Mouse (Mus musculus): ENCODE measurements around the gene Rnf208. TPM values are rescaled to one million over a fixed set of nuclear protein-coding genes. Genes with fewer than 3 reads are reported as not detected.
"Not testable (repeated sequence)": the region's sequence is repeated elsewhere in the genome, so short reads cannot be mapped to it uniquely, and the experiment has no call there.

Rnf208 gene
- total and polyA plus RNA-seq, 2 experiments, result 0.48 TPM; not detected in 1

DNA sequence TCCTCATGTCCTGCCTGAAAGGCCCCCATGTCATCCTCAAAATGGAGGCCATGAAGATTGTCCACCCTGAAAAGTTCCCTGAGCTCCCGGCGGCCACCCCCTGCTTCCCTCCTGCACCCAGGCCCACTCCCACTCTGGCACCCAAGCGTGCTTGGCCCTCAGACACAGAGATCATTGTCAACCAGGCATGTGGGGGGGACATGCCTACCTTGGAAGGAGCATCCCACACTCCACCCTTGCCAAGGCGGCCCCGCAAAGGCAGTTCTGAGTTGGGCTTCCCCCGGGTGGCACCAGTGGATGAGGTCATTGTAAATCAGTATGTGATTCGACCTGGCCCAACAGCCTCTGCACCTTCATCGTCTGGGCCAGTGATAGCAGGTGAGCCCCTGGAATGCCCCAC, 1.3 kb downstream of the Rnf208 start:
- no peaks in the 10 kb centered on the region; the same call in 1 of the 2 replicates for H3K79me2 ChIP-seq (ENCODE audit: control insufficient read depth, insufficient read depth, low read length)
- DNase-seq (ENCODE audit: extremely low read depth, low read depth, low spot score), result no peak
- no peak overlapping the region for H3K27ac ChIP-seq (replicated peaks; ENCODE audit: insufficient read depth, low read depth, low read length)
- 0 out of 2 replicates have a peak, but pooled peaks cover 7% of the 10 kb centered on the region for H3K27me3 ChIP-seq (ENCODE audit: control insufficient read depth, insufficient read depth, low read length)
- H3K4me1 ChIP-seq (ENCODE audit: control insufficient read depth, insufficient read depth, low read length), result peaks cover 4% of the 10 kb centered on the region; the same call in 1 of the 2 replicates
- WGBS, result 85% methylated on average over 8 of the region's 8 CpGs
- TF ChIP-seq POLR2A (IDR thresholded peaks at IDR 0.05; ENCODE audit: extremely low read depth, insufficient read depth, low read length), result no peak
- TF ChIP-seq CTCF (IDR thresholded peaks at IDR 0.05; ENCODE audit: low read depth, low read length), result no peak
- no peaks in the 10 kb centered on the region for H3K36me3 ChIP-seq (ENCODE audit: control insufficient read depth, insufficient read depth, low read length)
- no peak overlapping the region for H3K4me3 ChIP-seq (ENCODE audit: insufficient read depth, low read depth, low read length)
- no peak overlapping the region for H3K9ac ChIP-seq (ENCODE audit: low read depth, low read length)

GRCm38 (mm10) chr2:25244144-25244543, 2.1 kb downstream of the Rnf208 start:
- H3K27me3 ChIP-seq (ENCODE audit: control insufficient read depth, insufficient read depth, low read length), result 0 out of 2 replicates have a peak, but pooled peaks cover 7% of the 10 kb centered on the region
- H3K36me3 ChIP-seq (ENCODE audit: control insufficient read depth, insufficient read depth, low read length), result no peaks in the 10 kb centered on the region
- H3K27ac ChIP-seq (replicated peaks; ENCODE audit: insufficient read depth, low read depth, low read length), result no peak overlapping the region
- 87% methylated on average over 4 of the region's 4 CpGs for WGBS
- no peak overlapping the region for H3K9ac ChIP-seq (ENCODE audit: low read depth, low read length)
- no peak for DNase-seq (ENCODE audit: extremely low read depth, low read depth, low spot score)
- H3K4me3 ChIP-seq (ENCODE audit: insufficient read depth, low read depth, low read length), result no peak overlapping the region
- peaks cover 4% of the 10 kb centered on the region; the same call in 1 of the 2 replicates for H3K4me1 ChIP-seq (ENCODE audit: control insufficient read depth, insufficient read depth, low read length)
- TF ChIP-seq CTCF (IDR thresholded peaks at IDR 0.05; ENCODE audit: low read depth, low read length), result no peak
- TF ChIP-seq POLR2A (IDR thresholded peaks at IDR 0.05; ENCODE audit: extremely low read depth, insufficient read depth, low read length), result no peak
- H3K79me2 ChIP-seq (ENCODE audit: control insufficient read depth, insufficient read depth, low read length), result no peaks in the 10 kb centered on the region; the same call in 1 of the 2 replicates

GRCm38 (mm10) chr2:25246183-25247072, 4.4 kb downstream of the Rnf208 start, which contains the start of gene AL732309.1:
Gene AL732309.1, minus strand, starts transcription at chr2:25246863.
- Histone ChIP-seq H3K9ac (ENCODE audit: low read depth, low read length) (no peak within 1 kb of the TSS), H3K27ac (replicated peaks; ENCODE audit: insufficient read depth, low read depth, low read length) (no peak within 1 kb of the TSS), H3K36me3 (ENCODE audit: control insufficient read depth, insufficient read depth, low read length) (peaks cover 3% of the 10 kb centered on the region), H3K27me3 (ENCODE audit: control insufficient read depth, insufficient read depth, low read length) (0 out of 2 replicates have a peak, but pooled peaks cover 5% of the 10 kb centered on the region), H3K4me3 (ENCODE audit: insufficient read depth, low read depth, low read length) (no peak within 1 kb of the TSS), H3K4me1 (ENCODE audit: control insufficient read depth, insufficient read depth, low read length) (no peaks in the 10 kb centered on the region), H3K79me2 (ENCODE audit: control insufficient read depth, insufficient read depth, low read length) (no peaks in the 10 kb centered on the region; the same call in 1 of the 2 replicates)
- no peak for TF ChIP-seq POLR2A (IDR thresholded peaks at IDR 0.05; ENCODE audit: extremely low read depth, insufficient read depth, low read length)
- no peak for TF ChIP-seq CTCF (IDR thresholded peaks at IDR 0.05; ENCODE audit: low read depth, low read length)
- no peak for DNase-seq (ENCODE audit: extremely low read depth, low read depth, low spot score)
- 85% methylated on average over 10 of the region's 10 CpGs for WGBS

- Histone ChIP-seq H3K27ac (replicated peaks; ENCODE audit: insufficient read depth, low read depth, low read length) (no peak overlapping the region), H3K4me3 (ENCODE audit: insufficient read depth, low read depth, low read length) (no peak overlapping the region), H3K9ac (ENCODE audit: low read depth, low read length) (no peak overlapping the region), H3K79me2 (ENCODE audit: control insufficient read depth, insufficient read depth, low read length) (peaks cover 2% of the 10 kb centered on the region; the same call in 1 of the 2 replicates), H3K4me1 (ENCODE audit: control insufficient read depth, insufficient read depth, low read length) (peaks cover 9% of the 10 kb centered on the region), H3K27me3 (ENCODE audit: control insufficient read depth, insufficient read depth, low read length) (no peaks in the 10 kb centered on the region), H3K36me3 (ENCODE audit: control insufficient read depth, insufficient read depth, low read length) (peaks cover 5% of the 10 kb centered on the region)
- TF ChIP-seq CTCF (IDR thresholded peaks at IDR 0.05; ENCODE audit: low read depth, low read length), result peak; percentile 36; the same call in 1 of the 2 replicates
- TF ChIP-seq POLR2A (IDR thresholded peaks at IDR 0.05; ENCODE audit: extremely low read depth, insufficient read depth, low read length), result no peak
- peak; percentile 19 for DNase-seq (ENCODE audit: extremely low read depth, low read depth, low spot score)
- WGBS, result 79% methylated on average over 1 of the region's 1 CpGs
Measured at GRCm38 (mm10) chr2:25252331-25252730, 10.3 kb downstream of the Rnf208 start.

GRCm38 (mm10) chr2:25255284-25255779, 13.3 kb downstream of the Rnf208 start, which contains the start of gene Tmem203:
Gene Tmem203, plus strand, starts transcription at chr2:25255439.
- peaks cover 9% of the 10 kb centered on the region for H3K4me1 ChIP-seq (ENCODE audit: control insufficient read depth, insufficient read depth, low read length)
- DNase-seq (ENCODE audit: extremely low read depth, low read depth, low spot score), result peak; percentile 68
- TF ChIP-seq CTCF (IDR thresholded peaks at IDR 0.05; ENCODE audit: low read depth, low read length) (no peak), POLR2A (IDR thresholded peaks at IDR 0.05; ENCODE audit: extremely low read depth, insufficient read depth, low read length) (peak; percentile 73; the same call in 1 of the 2 replicates)

DNA sequence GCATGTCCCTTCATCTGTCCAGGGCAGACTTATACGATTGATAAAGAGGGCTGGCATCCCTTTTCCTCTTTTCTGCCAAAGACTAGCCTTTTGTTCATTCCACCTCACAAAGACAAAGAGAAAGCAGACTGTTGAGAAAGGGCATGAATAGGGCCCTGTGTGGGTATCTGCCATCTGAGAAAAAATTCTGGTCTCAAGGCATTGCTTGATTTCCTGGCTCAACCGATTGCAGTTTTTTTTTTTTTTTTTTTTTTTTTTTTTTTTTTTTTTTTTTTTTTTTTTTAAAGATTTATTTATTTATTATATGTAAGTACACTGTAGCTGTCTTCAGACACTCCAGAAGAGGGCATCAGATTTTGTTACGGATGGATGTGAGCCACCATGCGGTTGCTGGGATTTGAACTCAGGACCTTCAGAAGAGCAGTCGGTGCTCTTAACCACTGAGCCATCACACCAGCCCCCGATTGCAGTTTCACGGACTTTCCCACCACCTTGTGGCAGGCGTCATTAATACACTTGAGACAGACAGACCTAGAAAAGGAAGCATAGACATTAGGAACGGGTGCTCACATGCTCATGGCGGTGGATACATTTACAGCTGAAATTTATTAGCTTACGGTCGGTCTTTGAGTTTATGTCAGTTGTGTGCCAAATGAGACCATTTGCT, 14.5 kb downstream of the Rnf208 start:
- Histone ChIP-seq H3K9ac (ENCODE audit: low read depth, low read length) (peak overlapping the region; percentile 28; the same call in 1 of the 2 replicates), H3K4me3 (ENCODE audit: insufficient read depth, low read depth, low read length) (0 out of 2 replicates have a peak overlapping the region, but pooled peaks have one; percentile 78)
- not testable (repeated sequence) for H3K27me3 ChIP-seq (ENCODE audit: control insufficient read depth, insufficient read depth, low read length); H3K79me2 ChIP-seq (ENCODE audit: control insufficient read depth, insufficient read depth, low read length); DNase-seq (ENCODE audit: extremely low read depth, low read depth, low spot score); H3K4me1 ChIP-seq (ENCODE audit: control insufficient read depth, insufficient read depth, low read length); H3K36me3 ChIP-seq (ENCODE audit: control insufficient read depth, insufficient read depth, low read length); H3K27ac ChIP-seq (replicated peaks; ENCODE audit: insufficient read depth, low read depth, low read length)
- 59% methylated on average over 12 of the region's 12 CpGs for WGBS

More at GRCm38 (mm10) chr2:25255284-25255779, 13.3 kb downstream of the Rnf208 start, which contains the start of gene Tmem203:
- Histone ChIP-seq H3K4me3 (ENCODE audit: insufficient read depth, low read depth, low read length) (peak within 1 kb of the TSS; percentile 78), H3K27me3 (ENCODE audit: control insufficient read depth, insufficient read depth, low read length) (no peaks in the 10 kb centered on the region), H3K79me2 (ENCODE audit: control insufficient read depth, insufficient read depth, low read length) (peaks cover 2% of the 10 kb centered on the region; the same call in 1 of the 2 replicates), H3K27ac (replicated peaks; ENCODE audit: insufficient read depth, low read depth, low read length) (peak within 1 kb of the TSS; percentile 51), H3K36me3 (ENCODE audit: control insufficient read depth, insufficient read depth, low read length) (peaks cover 3% of the 10 kb centered on the region; the same call in 1 of the 2 replicates), H3K9ac (ENCODE audit: low read depth, low read length) (peak within 1 kb of the TSS; percentile 83)
- WGBS, result under 1% methylated on average over 39 of the region's 39 CpGs

DNA sequence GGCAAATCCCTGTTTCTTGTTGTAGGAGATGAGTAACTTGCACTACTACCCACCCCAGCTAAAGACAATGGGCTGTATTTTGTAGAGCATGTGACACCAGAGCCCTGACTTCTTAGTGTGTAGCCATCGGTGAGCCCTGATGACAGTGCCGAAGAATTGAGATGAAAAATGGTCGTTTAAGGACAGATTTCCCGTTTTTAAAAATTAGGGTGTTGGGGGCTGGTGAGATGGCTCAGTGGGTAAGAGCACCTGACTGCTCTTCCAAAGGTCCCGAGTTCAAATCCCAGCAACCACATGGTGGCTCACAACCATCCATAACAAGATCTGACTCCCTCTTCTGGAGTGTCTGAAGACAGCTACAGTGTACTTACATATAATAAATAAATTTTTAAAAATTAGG, 15.2 kb downstream of the Rnf208 start:
- not testable (repeated sequence) for DNase-seq (ENCODE audit: extremely low read depth, low read depth, low spot score); H3K27ac ChIP-seq (replicated peaks; ENCODE audit: insufficient read depth, low read depth, low read length); H3K4me1 ChIP-seq (ENCODE audit: control insufficient read depth, insufficient read depth, low read length); H3K79me2 ChIP-seq (ENCODE audit: control insufficient read depth, insufficient read depth, low read length); H3K4me3 ChIP-seq (ENCODE audit: insufficient read depth, low read depth, low read length); H3K27me3 ChIP-seq (ENCODE audit: control insufficient read depth, insufficient read depth, low read length); H3K9ac ChIP-seq (ENCODE audit: low read depth, low read length); H3K36me3 ChIP-seq (ENCODE audit: control insufficient read depth, insufficient read depth, low read length)
- WGBS, result 83% methylated on average over 5 of the region's 5 CpGs

All from liver, adult 2 months (tissue).